Mouse (Mus musculus) adrenal gland, postnatal 10 days (tissue): ENCODE data around the gene Pald1. TPM values are rescaled to one million over a fixed set of nuclear protein-coding genes. Genes with fewer than 3 reads are reported as not detected.

Experiments
- DNase-seq: peaks from one replicate; pipeline ENCODE4 v3.0.0; 2021; ENCODE audit warnings: mixed read lengths
- total RNA-seq, 2 experiments: library from RNA; stranded (reverse); gene quantifications; 2 replicates each; pipeline ENCODE4 v1.2.3; 2021

The Pald1 gene
- total RNA-seq, 2 experiments from 2014 or later: 53.0 to 66.0 TPM

- DNase-seq: no peak
These were observed 55.8 kb downstream of the Pald1 start for GRCm38 (mm10) chr10:61327545-61327944.

- no peak for DNase-seq
These were observed 57.5 kb downstream of the Pald1 start for GRCm38 (mm10) chr10:61325782-61326328.

GRCm38 (mm10) chr10:61324717-61325116, 58.6 kb downstream of the Pald1 start:
- DNase-seq: no peak

- no peak for DNase-seq
These were observed 64.8 kb downstream of the Pald1 start for GRCm38 (mm10) chr10:61318527-61318926.

- no peak for DNase-seq
These were observed 67.9 kb downstream of the Pald1 start for GRCm38 (mm10) chr10:61315324-61315880.

- no peak for DNase-seq
These were observed 69.6 kb downstream of the Pald1 start for GRCm38 (mm10) chr10:61313750-61314149.

GRCm38 (mm10) chr10:61312754-61313153, 70.6 kb downstream of the Pald1 start:
- DNase-seq: no peak

- DNase-seq: no peak
These were observed 71.2 kb downstream of the Pald1 start for GRCm38 (mm10) chr10:61312159-61312558.

- DNase-seq: no peak
These were observed 74.5 kb downstream of the Pald1 start for GRCm38 (mm10) chr10:61308706-61309320.

- no peak for DNase-seq
These were observed 77.3 kb downstream of the Pald1 start for GRCm38 (mm10) chr10:61305928-61306590.

GRCm38 (mm10) chr10:61304046-61304445, 79.3 kb downstream of the Pald1 start:
- no peak for DNase-seq

- DNase-seq: no peak
These were observed 82.3 kb downstream of the Pald1 start for GRCm38 (mm10) chr10:61300996-61301395.

GRCm38 (mm10) chr10:61297477-61297876, 85.9 kb downstream of the Pald1 start, which contains the start of gene Prf1:
Gene Prf1, plus strand, starts transcription at chr10:61297833.
- no peak for DNase-seq

GRCm38 (mm10) chr10:61296713-61297445, 86.5 kb downstream of the Pald1 start:
- no peak for DNase-seq

GRCm38 (mm10) chr10:61294242-61294641, 89.1 kb downstream of the Pald1 start:
- no peak for DNase-seq

- DNase-seq: no peak
These were observed 92.9 kb downstream of the Pald1 start for GRCm38 (mm10) chr10:61290479-61290878.

GRCm38 (mm10) chr10:61290016-61290415, 93.3 kb downstream of the Pald1 start:
- DNase-seq: no peak

- no peak for DNase-seq
These were observed 97.1 kb downstream of the Pald1 start for GRCm38 (mm10) chr10:61286246-61286645.

- DNase-seq: peak; percentile 51
These were observed 98.1 kb downstream of the Pald1 start for GRCm38 (mm10) chr10:61285271-61285670.

GRCm38 (mm10) chr10:61284309-61284708, 99.0 kb downstream of the Pald1 start:
- DNase-seq: no peak

- no peak for DNase-seq
These were observed 102.2 kb downstream of the Pald1 start for GRCm38 (mm10) chr10:61281115-61281514.

GRCm38 (mm10) chr10:61277918-61278674, 105.2 kb downstream of the Pald1 start:
- peak; percentile 64 for DNase-seq
